Mouse (Mus musculus) thymus, postnatal 14 days (tissue): ENCODE data around the gene Ogfr.

Experiments
- DNase-seq: peaks from one replicate; pipeline ENCODE4 v3.0.0; 2021

The Ogfr gene

GRCm38 (mm10) chr2:180589123-180589831 is at the start of gene Ogfr:
Gene Ogfr, plus strand, starts transcription at chr2:180589245.
- peak; percentile 91 for DNase-seq

- DNase-seq, result no peak
Observed at GRCm38 (mm10) chr2:180543675-180544074, 45.4 kb upstream of the Ogfr start.

GRCm38 (mm10) chr2:180545046-180545445 is 44.0 kb upstream of the Ogfr start:
- DNase-seq, result no peak

- DNase-seq, result no peak
Observed at GRCm38 (mm10) chr2:180547384-180548106, 41.5 kb upstream of the Ogfr start.

GRCm38 (mm10) chr2:180552340-180552739 is 36.7 kb upstream of the Ogfr start:
- no peak for DNase-seq

GRCm38 (mm10) chr2:180555219-180555618 is 33.8 kb upstream of the Ogfr start:
- DNase-seq, result no peak

- no peak for DNase-seq
Observed at GRCm38 (mm10) chr2:180556470-180556869, 32.6 kb upstream of the Ogfr start.

- DNase-seq, result peak; percentile 31
Observed at GRCm38 (mm10) chr2:180560245-180560644, 28.8 kb upstream of the Ogfr start.

GRCm38 (mm10) chr2:180562146-180562545 is 26.9 kb upstream of the Ogfr start:
- DNase-seq, result no peak

GRCm38 (mm10) chr2:180563296-180563695 is 25.7 kb upstream of the Ogfr start:
- DNase-seq, result no peak

- no peak for DNase-seq
Observed at GRCm38 (mm10) chr2:180563841-180564240, 25.2 kb upstream of the Ogfr start.

- DNase-seq, result peak; percentile 54
Observed at GRCm38 (mm10) chr2:180566240-180566913, 22.7 kb upstream of the Ogfr start.

GRCm38 (mm10) chr2:180569028-180569643 is 19.9 kb upstream of the Ogfr start:
- DNase-seq, result no peak

- no peak for DNase-seq
Observed at GRCm38 (mm10) chr2:180576482-180576881, 12.6 kb upstream of the Ogfr start.

GRCm38 (mm10) chr2:180578686-180579085 is 10.4 kb upstream of the Ogfr start:
- peak; percentile 64 for DNase-seq

- no peak for DNase-seq
Observed at GRCm38 (mm10) chr2:180581002-180581401, 8.0 kb upstream of the Ogfr start, which contains the start of gene Mrgbp. Gene Mrgbp, plus strand, starts transcription at chr2:180581304.

GRCm38 (mm10) chr2:180582481-180583153 is 6.4 kb upstream of the Ogfr start:
- peak; percentile 98 for DNase-seq

- peak; percentile 51 for DNase-seq
Observed at GRCm38 (mm10) chr2:180583154-180583507, 5.9 kb upstream of the Ogfr start.

GRCm38 (mm10) chr2:180588736-180589122 is 316 bp upstream of the Ogfr start:
- DNase-seq, result no peak

- no peak for DNase-seq
Observed at GRCm38 (mm10) chr2:180597490-180597889, 8.4 kb downstream of the Ogfr start, which contains the start of gene Col9a3. Gene Col9a3, plus strand, starts transcription at chr2:180597790.

- no peak for DNase-seq
Observed at GRCm38 (mm10) chr2:180598157-180598705, 9.2 kb downstream of the Ogfr start.

- no peak for DNase-seq
Observed at GRCm38 (mm10) chr2:180600569-180601021, 11.6 kb downstream of the Ogfr start.
